Mouse (Mus musculus): ENCODE results near the gene Ogg1. TPM values are rescaled to one million over a fixed set of nuclear protein-coding genes. Genes with fewer than 3 reads are reported as not detected.

Ogg1 gene
- total and polyA plus RNA-seq, 3 experiments: 5.0 to 10.3 (median 5.7) TPM

DNA sequence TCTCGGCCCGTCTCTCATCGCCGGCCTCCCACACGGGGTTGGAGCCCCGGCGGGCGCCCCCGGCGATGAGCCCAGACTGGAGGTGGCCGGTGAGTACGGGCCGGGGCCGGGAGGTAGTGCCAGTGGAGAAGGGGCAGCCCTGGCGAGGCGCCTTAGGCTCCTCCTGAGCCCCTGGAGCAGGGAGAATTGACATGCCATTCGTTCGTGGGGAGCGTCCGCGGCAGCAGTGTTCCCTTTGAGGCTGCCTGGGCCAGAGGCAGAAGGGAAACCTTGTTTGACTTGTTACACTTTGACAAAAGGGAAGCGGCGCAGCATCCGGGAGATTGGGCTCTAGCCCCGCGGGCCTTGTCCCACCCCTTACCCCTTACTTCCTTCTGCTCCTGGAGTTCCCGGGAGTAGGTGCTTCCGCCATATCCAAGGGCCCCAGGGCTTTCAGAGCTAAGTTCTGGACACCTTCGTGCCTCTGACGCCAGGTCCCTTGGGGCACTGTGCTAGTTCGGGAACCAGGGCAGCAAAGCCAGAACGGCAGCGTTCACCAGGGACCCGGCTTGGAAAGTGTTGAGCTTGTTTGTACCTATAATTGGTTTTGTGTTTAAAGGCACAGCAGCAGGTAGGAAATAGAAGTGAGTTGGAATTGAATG, 19.2 kb upstream of the Ogg1 start:
- peaks cover 8% of the 10 kb centered on the region for H3K79me2 ChIP-seq (replicated peaks; ENCODE audit: control insufficient read depth, insufficient read depth, low read length)
- H3K4me3 ChIP-seq: peak overlapping the region; percentile 87
- peaks cover 7% of the 10 kb centered on the region for H3K4me1 ChIP-seq (ENCODE audit: control insufficient read depth, insufficient read depth, low read length)
- H3K27ac ChIP-seq: peak overlapping the region; percentile 99
- peaks cover 12% of the 10 kb centered on the region for H3K36me3 ChIP-seq (ENCODE audit: control insufficient read depth, insufficient read depth, low read length)
- no peaks in the 10 kb centered on the region for H3K27me3 ChIP-seq (ENCODE audit: control insufficient read depth, insufficient read depth, low read length)
- DNase-seq: peak; percentile 66
- TF ChIP-seq EP300 (IDR thresholded peaks at IDR 0.05; ENCODE audit: insufficient read depth, low read depth, low read length) (no peak), CTCF (IDR thresholded peaks at IDR 0.05) (no peak), POLR2A (IDR thresholded peaks at IDR 0.05; ENCODE audit: insufficient read depth, low read depth, low read length) (no peak)
- intact Hi-C loops (cut with DNase I): loop anchor here (1.0 to 5.0 kb wide), 3 partner anchors 19 to 260 kb away; partner anchors contain the start of genes Arpc4, Ogg1 and Thumpd3
- under 1% methylated on average over 34 of the region's 34 CpGs for WGBS
- peak overlapping the region; percentile 93 for H3K9ac ChIP-seq (ENCODE audit: low read depth, low read length)

DNA sequence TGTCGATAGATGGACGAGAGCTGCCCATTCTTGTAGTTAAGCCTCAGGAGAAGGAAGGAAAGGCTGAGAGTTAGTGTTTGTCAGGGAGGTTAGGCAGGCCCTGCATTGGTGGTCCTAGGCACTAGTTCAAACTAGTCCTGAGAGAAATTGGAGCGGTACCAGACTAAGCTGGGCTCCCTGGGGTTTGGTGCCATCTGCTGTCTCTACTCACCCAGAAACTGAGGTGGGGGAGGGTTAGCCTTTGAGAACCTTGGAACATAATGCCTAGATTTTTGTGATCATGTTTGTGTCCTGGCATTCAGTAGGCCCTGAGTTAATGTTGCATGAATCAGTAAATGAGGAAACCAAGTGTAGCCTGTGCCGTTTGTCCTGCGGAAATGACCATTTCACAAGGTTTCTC, 18.6 kb upstream of the Ogg1 start:
- H3K4me1 ChIP-seq (ENCODE audit: control insufficient read depth, insufficient read depth, low read length): peaks cover 7% of the 10 kb centered on the region
- peak overlapping the region; percentile 87 for H3K4me3 ChIP-seq
- H3K36me3 ChIP-seq (ENCODE audit: control insufficient read depth, insufficient read depth, low read length): peaks cover 16% of the 10 kb centered on the region
- 10% methylated on average over 5 of the region's 5 CpGs for WGBS
- TF ChIP-seq CTCF (IDR thresholded peaks at IDR 0.05) (peak; percentile 54), POLR2A (IDR thresholded peaks at IDR 0.05; ENCODE audit: insufficient read depth, low read depth, low read length) (no peak)
- peak overlapping the region; percentile 99 for H3K27ac ChIP-seq
- peak overlapping the region; percentile 93 for H3K9ac ChIP-seq (ENCODE audit: low read depth, low read length)
- H3K79me2 ChIP-seq (replicated peaks; ENCODE audit: control insufficient read depth, insufficient read depth, low read length): peaks cover 8% of the 10 kb centered on the region
- no peaks in the 10 kb centered on the region for H3K27me3 ChIP-seq (ENCODE audit: control insufficient read depth, insufficient read depth, low read length)
- no peak for DNase-seq
- intact Hi-C loops (cut with DNase I): loop anchor here (1.0 to 5.0 kb wide), 2 partner anchors 18 to 261 kb away; partner anchors contain the start of genes Ogg1 and Thumpd3

DNA sequence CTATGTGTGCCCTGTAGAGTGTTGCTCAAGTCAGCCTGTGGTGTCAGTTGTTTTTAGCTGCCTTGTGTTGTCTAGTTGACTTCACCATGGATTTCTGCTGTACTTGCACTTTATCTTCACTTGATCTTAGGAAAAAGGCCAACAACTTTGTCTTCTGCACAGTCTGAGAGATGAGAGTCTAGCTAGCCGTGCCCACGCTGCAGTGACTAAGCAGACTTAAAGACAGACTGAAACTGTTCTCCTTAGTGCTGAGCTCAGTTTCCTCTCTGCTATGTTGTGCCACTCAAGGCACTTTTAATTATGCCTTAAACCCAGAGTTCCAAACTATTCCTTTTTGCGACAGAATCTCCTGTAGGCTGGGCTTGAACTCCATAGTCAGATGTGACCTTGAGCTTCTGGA, 10.8 kb upstream of the Ogg1 start:
- Histone ChIP-seq H3K27me3 (ENCODE audit: control insufficient read depth, insufficient read depth, low read length) (no peaks in the 10 kb centered on the region), H3K4me3 (no peak overlapping the region), H3K36me3 (ENCODE audit: control insufficient read depth, insufficient read depth, low read length) (peaks cover 16% of the 10 kb centered on the region), H3K27ac (no peak overlapping the region), H3K79me2 (replicated peaks; ENCODE audit: control insufficient read depth, insufficient read depth, low read length) (no peaks in the 10 kb centered on the region), H3K4me1 (ENCODE audit: control insufficient read depth, insufficient read depth, low read length) (peaks cover 3% of the 10 kb centered on the region; the same call in 1 of the 2 replicates), H3K9ac (ENCODE audit: low read depth, low read length) (no peak overlapping the region)
- DNase-seq: no peak
- WGBS: 94% methylated on average over 3 of the region's 3 CpGs
- TF ChIP-seq EP300 (IDR thresholded peaks at IDR 0.05; ENCODE audit: insufficient read depth, low read depth, low read length) (no peak), CTCF (IDR thresholded peaks at IDR 0.05) (no peak), POLR2A (IDR thresholded peaks at IDR 0.05; ENCODE audit: insufficient read depth, low read depth, low read length) (no peak)
- intact Hi-C loops (cut with DNase I): no loop called here

DNA sequence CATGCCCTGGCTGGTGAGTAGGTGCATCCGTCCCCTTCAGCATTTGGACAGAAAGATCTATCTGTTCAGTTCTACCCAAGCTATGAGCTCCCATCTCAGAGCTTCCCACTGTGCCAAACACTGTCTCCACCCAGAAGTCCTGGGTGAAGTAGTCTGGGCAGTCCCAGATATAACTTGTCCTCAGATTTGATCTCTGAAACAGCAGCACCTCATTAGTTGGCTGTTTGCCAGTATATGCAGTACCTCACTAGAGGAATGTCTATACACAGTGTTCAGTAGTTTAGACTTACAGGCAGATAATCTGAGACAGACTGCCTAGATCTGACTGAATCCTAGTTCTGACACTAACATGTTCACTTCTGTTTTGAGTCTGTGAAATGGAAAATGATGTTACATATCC, 2.6 kb downstream of the Ogg1 start:
- H3K36me3 ChIP-seq (ENCODE audit: control insufficient read depth, insufficient read depth, low read length): no peaks in the 10 kb centered on the region; the same call in 1 of the 2 replicates
- no peaks in the 10 kb centered on the region for H3K27me3 ChIP-seq (ENCODE audit: control insufficient read depth, insufficient read depth, low read length)
- no peak overlapping the region for H3K9ac ChIP-seq (ENCODE audit: low read depth, low read length)
- H3K27ac ChIP-seq: no peak overlapping the region
- TF ChIP-seq CTCF (IDR thresholded peaks at IDR 0.05) (no peak), POLR2A (IDR thresholded peaks at IDR 0.05; ENCODE audit: insufficient read depth, low read depth, low read length) (no peak), EP300 (IDR thresholded peaks at IDR 0.05; ENCODE audit: insufficient read depth, low read depth, low read length) (no peak)
- DNase-seq: no peak
- no peaks in the 10 kb centered on the region for H3K79me2 ChIP-seq (replicated peaks; ENCODE audit: control insufficient read depth, insufficient read depth, low read length)
- H3K4me1 ChIP-seq (ENCODE audit: control insufficient read depth, insufficient read depth, low read length): peaks cover 3% of the 10 kb centered on the region
- H3K4me3 ChIP-seq: no peak overlapping the region
- intact Hi-C loops (cut with DNase I): loop anchor here (5.0 kb wide), 1 partner anchor 88 kb away; the partner anchor contains the start of gene Rpusd3
- WGBS: 97% methylated on average over 1 of the region's 1 CpGs

DNA sequence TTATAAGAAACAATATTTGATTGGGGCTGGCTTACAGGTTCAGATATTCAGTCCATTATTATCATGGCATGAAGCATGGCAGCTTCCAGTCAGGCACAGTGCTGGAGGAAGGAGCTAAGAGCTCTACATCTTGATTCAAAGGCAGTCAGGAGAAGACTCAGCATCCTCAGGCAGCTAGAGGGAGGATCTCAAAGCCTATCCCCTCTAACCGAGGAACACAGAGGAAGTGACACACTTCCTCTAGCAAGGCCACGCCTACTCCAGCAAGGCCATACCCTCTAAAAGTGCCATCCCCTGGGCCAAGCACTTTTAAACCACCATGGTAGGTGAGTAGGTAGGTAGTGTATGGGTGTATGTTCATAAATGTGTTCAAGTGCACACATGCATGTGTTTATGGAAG, 3.8 kb downstream of the Ogg1 start:
- Histone ChIP-seq H3K4me1 (ENCODE audit: control insufficient read depth, insufficient read depth, low read length) (peaks cover 3% of the 10 kb centered on the region), H3K79me2 (replicated peaks; ENCODE audit: control insufficient read depth, insufficient read depth, low read length) (no peaks in the 10 kb centered on the region), H3K36me3 (ENCODE audit: control insufficient read depth, insufficient read depth, low read length) (no peaks in the 10 kb centered on the region; the same call in 1 of the 2 replicates), H3K9ac (ENCODE audit: low read depth, low read length) (no peak overlapping the region), H3K27ac (no peak overlapping the region), H3K4me3 (no peak overlapping the region), H3K27me3 (ENCODE audit: control insufficient read depth, insufficient read depth, low read length) (no peaks in the 10 kb centered on the region)
- WGBS: 19% methylated on average over 2 of the region's 2 CpGs
- TF ChIP-seq CTCF (IDR thresholded peaks at IDR 0.05): no peak
- intact Hi-C loops (cut with DNase I): loop anchor here (5.0 kb wide), 1 partner anchor 137 kb away; no protein-coding TSS in a partner anchor
- no peak for DNase-seq

DNA sequence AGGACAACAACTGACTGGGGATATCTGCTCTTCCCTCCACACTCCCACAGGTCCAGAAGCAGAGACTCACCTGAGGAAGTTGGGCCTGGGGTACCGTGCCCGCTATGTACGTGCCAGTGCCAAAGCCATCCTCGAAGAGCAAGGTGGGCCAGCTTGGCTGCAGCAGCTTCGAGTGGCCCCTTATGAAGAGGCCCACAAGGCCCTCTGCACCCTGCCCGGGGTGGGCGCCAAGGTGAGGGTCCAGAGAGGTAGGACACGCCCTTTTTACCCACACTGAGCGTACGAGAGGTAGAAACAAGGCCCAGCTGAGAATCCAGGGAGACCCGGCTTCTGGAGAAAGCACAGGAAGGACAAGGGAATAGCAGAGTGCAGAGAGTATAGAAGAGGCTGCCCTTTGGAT, 4.9 kb downstream of the Ogg1 start:
- Histone ChIP-seq H3K4me3 (no peak overlapping the region), H3K36me3 (ENCODE audit: control insufficient read depth, insufficient read depth, low read length) (no peaks in the 10 kb centered on the region), H3K9ac (ENCODE audit: low read depth, low read length) (no peak overlapping the region), H3K79me2 (replicated peaks; ENCODE audit: control insufficient read depth, insufficient read depth, low read length) (no peaks in the 10 kb centered on the region), H3K27ac (no peak overlapping the region), H3K4me1 (ENCODE audit: control insufficient read depth, insufficient read depth, low read length) (peaks cover 3% of the 10 kb centered on the region), H3K27me3 (ENCODE audit: control insufficient read depth, insufficient read depth, low read length) (no peaks in the 10 kb centered on the region)
- intact Hi-C loops (cut with DNase I): loop anchor here (5.0 kb wide), 1 partner anchor 136 kb away; no protein-coding TSS in a partner anchor
- TF ChIP-seq CTCF (IDR thresholded peaks at IDR 0.05): no peak
- 93% methylated on average over 11 of the region's 11 CpGs for WGBS
- DNase-seq: no peak
